Mouse (Mus musculus): ENCODE results near the gene Lamtor2. TPM values are rescaled to one million over a fixed set of nuclear protein-coding genes. Genes with fewer than 3 reads are reported as not detected.

Gene Lamtor2
- polyA plus RNA-seq, 1 experiment: 122 TPM

DNA sequence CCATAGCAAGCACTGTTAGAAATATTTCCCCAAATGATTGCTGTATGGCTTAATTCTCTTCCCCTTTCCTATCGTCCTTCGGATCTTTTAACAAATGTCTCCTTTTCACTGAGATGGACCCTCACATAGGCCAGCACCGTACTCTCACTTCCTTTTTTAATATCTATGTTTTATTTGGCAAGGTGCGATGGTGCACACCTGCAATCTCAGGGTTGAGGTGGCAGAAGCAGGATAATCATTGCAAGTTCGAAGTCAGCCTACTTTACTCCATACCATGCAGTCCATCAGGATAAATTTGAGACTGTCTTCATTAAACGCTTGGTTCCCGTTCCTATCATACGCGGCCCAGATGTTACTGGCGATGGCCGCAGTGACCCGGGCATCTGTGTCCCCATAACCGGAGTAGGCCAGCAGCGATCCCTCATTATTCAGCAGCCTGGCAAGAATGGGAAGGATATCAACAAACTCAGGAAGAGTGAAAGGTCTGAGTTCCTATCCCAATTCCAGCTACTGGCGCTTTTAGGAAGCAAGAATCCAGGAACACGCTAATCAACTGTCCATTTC is 710 bp downstream of the Lamtor2 start:
- no peak for TF ChIP-seq CTCF (IDR thresholded peaks at IDR 0.05; ENCODE audit: borderline replicate concordance, extremely low read depth, insufficient read depth, insufficient read length)
- no peak for TF ChIP-seq POLR2A (IDR thresholded peaks at IDR 0.05; ENCODE audit: borderline replicate concordance, extremely low read depth, insufficient read depth, insufficient read length, poor library complexity, severe bottlenecking)
- DNase-seq (ENCODE audit: low read depth): no peak

DNA sequence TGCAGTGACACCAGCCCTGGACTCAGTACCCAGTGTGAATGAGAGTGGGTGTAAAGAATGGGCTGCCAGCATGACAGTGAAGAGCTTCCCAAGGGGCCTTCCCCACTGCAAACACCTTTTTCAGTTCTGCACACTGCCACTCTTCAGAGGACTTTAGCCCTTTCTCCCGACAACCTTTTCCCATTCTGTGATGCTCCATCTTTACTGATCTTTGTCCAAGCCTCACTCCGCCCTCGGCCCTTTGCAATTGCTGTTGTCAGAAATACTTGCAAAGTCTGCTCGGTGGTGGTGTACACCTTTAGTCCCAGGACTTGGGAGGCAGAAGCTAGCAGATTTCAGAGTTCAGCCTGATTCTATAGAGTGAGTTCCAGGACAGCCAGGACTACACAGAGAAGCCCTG is 1.3 kb downstream of the Lamtor2 start:
- no peak for DNase-seq (ENCODE audit: low read depth)
- TF ChIP-seq POLR2A (IDR thresholded peaks at IDR 0.05; ENCODE audit: borderline replicate concordance, extremely low read depth, insufficient read depth, insufficient read length, poor library complexity, severe bottlenecking): no peak

DNA sequence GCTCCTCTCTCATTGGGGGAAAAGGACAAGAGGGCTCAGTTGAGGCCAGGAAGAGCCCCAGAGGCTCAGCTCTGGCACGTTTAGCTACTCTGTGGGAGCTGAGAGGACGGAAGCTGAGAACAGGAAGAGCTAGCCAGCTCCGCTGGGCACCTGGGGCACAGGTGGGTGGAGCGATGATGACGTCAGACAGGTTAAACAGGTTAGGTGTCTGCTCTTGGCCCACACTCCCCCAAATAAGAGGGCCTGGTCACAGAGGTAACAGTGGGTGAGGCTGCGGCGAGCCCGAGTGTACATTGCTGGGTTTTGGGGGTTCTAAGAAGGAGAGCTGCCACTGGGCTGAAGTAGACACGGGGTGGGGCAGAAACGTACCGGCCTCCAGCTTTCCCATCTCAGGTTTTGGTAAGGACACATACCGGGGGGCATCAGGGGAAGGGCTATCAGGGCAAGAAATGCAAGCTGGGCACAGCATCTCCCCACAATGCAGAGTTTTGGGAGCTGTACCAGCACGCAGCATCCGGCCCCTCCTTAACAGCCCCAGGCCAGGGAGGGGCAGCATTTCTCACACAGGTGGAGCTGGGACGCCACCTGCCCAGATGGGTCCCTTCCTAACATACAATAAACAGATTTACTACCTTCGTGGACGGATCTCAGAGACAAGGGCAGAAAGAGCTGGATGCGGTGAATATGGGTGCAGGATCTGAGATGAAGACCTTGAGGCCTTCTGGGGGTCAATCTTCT is 4.5 kb downstream of the Lamtor2 start, which contains the start of gene Rab25:
TSS of gene Rab25 (minus strand) at position 121 of the 738 bp plus-strand sequence.
- no peak for DNase-seq (ENCODE audit: low read depth)
- TF ChIP-seq POLR2A (IDR thresholded peaks at IDR 0.05; ENCODE audit: borderline replicate concordance, extremely low read depth, insufficient read depth, insufficient read length, poor library complexity, severe bottlenecking): no peak
- no peak for TF ChIP-seq CTCF (IDR thresholded peaks at IDR 0.05; ENCODE audit: borderline replicate concordance, extremely low read depth, insufficient read depth, insufficient read length)

- DNase-seq (ENCODE audit: low read depth): no peak
- TF ChIP-seq CTCF (IDR thresholded peaks at IDR 0.05; ENCODE audit: borderline replicate concordance, extremely low read depth, insufficient read depth, insufficient read length): no peak
- no peak for TF ChIP-seq POLR2A (IDR thresholded peaks at IDR 0.05; ENCODE audit: borderline replicate concordance, extremely low read depth, insufficient read depth, insufficient read length, poor library complexity, severe bottlenecking)
Observed at GRCm38 (mm10) chr3:88546674-88547418, 6.0 kb downstream of the Lamtor2 start.

DNA sequence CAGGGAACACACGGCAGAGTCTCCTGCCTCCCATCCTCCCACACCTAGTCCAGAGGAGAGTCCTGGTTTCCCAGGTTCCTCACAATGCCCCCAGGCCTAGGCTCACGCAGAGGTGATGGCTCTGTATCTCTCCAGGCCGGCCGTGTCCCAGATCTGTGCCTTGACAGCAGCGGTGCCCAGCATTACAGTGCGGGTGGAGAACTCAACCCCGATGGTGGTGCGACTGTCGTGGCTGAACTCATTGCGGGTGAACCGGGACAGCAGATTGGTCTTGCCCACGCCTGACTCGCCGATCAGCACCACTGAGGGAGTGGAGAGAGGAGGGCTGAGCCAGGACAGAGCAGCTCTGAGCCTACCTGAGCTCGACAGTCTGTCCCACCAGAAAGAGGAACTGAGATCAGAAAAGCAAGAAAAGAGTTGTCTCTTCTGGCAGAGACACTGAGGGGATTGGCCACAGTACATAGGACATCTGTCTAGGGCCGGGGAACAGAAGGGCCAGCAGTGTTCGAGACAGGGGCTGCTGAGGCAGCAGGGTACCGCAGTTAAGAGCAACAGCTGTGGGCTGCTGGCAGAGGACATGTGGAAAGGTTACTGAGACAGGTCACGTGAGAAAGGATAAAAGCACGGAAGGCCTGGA is 7.8 kb downstream of the Lamtor2 start:
- no peak for TF ChIP-seq CTCF (IDR thresholded peaks at IDR 0.05; ENCODE audit: borderline replicate concordance, extremely low read depth, insufficient read depth, insufficient read length)
- TF ChIP-seq POLR2A (IDR thresholded peaks at IDR 0.05; ENCODE audit: borderline replicate concordance, extremely low read depth, insufficient read depth, insufficient read length, poor library complexity, severe bottlenecking): no peak
- no peak for DNase-seq (ENCODE audit: low read depth)

- DNase-seq (ENCODE audit: low read depth): peak; percentile 62
- no peak for TF ChIP-seq POLR2A (IDR thresholded peaks at IDR 0.05; ENCODE audit: borderline replicate concordance, extremely low read depth, insufficient read depth, insufficient read length, poor library complexity, severe bottlenecking)
- peak; percentile 49; the same call in 1 of the 2 replicates for TF ChIP-seq CTCF (IDR thresholded peaks at IDR 0.05; ENCODE audit: borderline replicate concordance, extremely low read depth, insufficient read depth, insufficient read length)
Observed at GRCm38 (mm10) chr3:88544514-88544913, 8.4 kb downstream of the Lamtor2 start.

GRCm38 (mm10) chr3:88543651-88544410 is 9.0 kb downstream of the Lamtor2 start:
- TF ChIP-seq CTCF (IDR thresholded peaks at IDR 0.05; ENCODE audit: borderline replicate concordance, extremely low read depth, insufficient read depth, insufficient read length): no peak
- TF ChIP-seq POLR2A (IDR thresholded peaks at IDR 0.05; ENCODE audit: borderline replicate concordance, extremely low read depth, insufficient read depth, insufficient read length, poor library complexity, severe bottlenecking): no peak
- no peak for DNase-seq (ENCODE audit: low read depth)

GRCm38 (mm10) chr3:88543174-88543573 is 9.7 kb downstream of the Lamtor2 start:
- TF ChIP-seq CTCF (IDR thresholded peaks at IDR 0.05; ENCODE audit: borderline replicate concordance, extremely low read depth, insufficient read depth, insufficient read length) (no peak), POLR2A (IDR thresholded peaks at IDR 0.05; ENCODE audit: borderline replicate concordance, extremely low read depth, insufficient read depth, insufficient read length, poor library complexity, severe bottlenecking) (no peak)
- no peak for DNase-seq (ENCODE audit: low read depth)

- TF ChIP-seq POLR2A (IDR thresholded peaks at IDR 0.05; ENCODE audit: borderline replicate concordance, extremely low read depth, insufficient read depth, insufficient read length, poor library complexity, severe bottlenecking) (no peak), CTCF (IDR thresholded peaks at IDR 0.05; ENCODE audit: borderline replicate concordance, extremely low read depth, insufficient read depth, insufficient read length) (no peak)
- no peak for DNase-seq (ENCODE audit: low read depth)
Observed at GRCm38 (mm10) chr3:88542486-88542885, 10.4 kb downstream of the Lamtor2 start.

DNA sequence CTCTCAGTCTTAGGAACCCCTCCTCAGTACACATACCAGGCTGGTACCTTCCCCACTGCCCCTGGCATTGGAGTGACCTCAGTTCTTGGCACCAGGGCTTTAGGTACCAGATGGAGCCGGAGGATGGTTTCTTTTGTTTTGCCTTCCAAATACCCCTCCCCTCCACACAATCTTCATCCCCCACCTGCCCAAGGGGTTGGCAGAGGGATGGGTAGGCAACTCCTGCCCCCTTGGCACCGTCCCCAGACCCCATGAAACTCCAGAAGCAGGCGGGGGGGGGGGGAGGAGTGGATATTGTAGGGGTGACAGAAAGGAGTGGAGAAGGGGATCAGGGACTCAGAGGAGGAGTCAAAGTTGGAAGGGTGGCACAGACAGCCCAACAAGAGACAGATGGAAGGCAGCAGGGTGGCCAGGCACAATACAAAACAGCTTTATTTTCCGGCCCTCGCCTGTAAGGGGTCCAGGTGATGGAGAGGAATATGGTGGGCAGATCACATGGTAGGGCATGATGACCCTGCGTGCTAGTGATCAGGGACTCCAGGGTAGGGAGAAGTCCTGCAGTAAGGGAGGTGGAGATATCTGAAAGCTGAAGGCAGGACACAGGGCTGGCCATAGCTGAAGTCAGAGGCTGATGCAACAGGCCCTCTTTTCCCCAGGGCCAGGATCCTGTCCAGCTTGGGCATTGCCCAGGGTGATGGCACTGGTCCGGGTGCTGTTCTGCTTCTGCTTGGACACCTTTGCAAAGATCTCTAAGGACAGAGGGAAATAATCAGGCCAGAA is 11.1 kb downstream of the Lamtor2 start:
- DNase-seq (ENCODE audit: low read depth): peak; percentile 89
- no peak for TF ChIP-seq POLR2A (IDR thresholded peaks at IDR 0.05; ENCODE audit: borderline replicate concordance, extremely low read depth, insufficient read depth, insufficient read length, poor library complexity, severe bottlenecking)
- TF ChIP-seq CTCF (IDR thresholded peaks at IDR 0.05; ENCODE audit: borderline replicate concordance, extremely low read depth, insufficient read depth, insufficient read length): no peak
